Mouse (Mus musculus) MEL (cell line): ENCODE results near the gene Aaed1. TPM values are rescaled to one million over a fixed set of nuclear protein-coding genes. Genes with fewer than 3 reads are reported as not detected.

Experiments
- DNase-seq: peaks from one replicate; pipeline ENCODE4 v3.0.0; 2011; ENCODE audit warnings: low read depth, low spot score
- H3K27ac ChIP-seq: 2 replicates; pipeline ENCODE4 v1.5.1; 2012; ENCODE audit warnings: low read depth, mild to moderate bottlenecking, control low read depth, low read length, moderate library complexity; ENCODE audit not compliant: control insufficient read depth
- H3K27me3 ChIP-seq, 2 experiments: fragments of 150-350 bp in 1 of 2; sonication (generic) in 1 of 2; 2 replicates each; pipeline ENCODE4 v1.6.1; 2012; ENCODE audit warnings: low read length in 2 of 2, mild to moderate bottlenecking in 2 of 2, improper control_type of control experiment in 1 of 2, moderate library complexity in 1 of 2; ENCODE audit not compliant: insufficient read depth in 2 of 2, control insufficient read depth in 1 of 2
- H3K36me3 ChIP-seq, 2 experiments: 2 replicates each; pipeline ENCODE4 v1.6.1; 2012 to 2014; ENCODE audit warnings: low read length in 2 of 2, improper control_type of control experiment in 1 of 2, inconsistent platforms in 1 of 2, mild to moderate bottlenecking in 1 of 2; ENCODE audit not compliant: insufficient read depth in 2 of 2, control insufficient read depth in 1 of 2
- H3K4me1 ChIP-seq, 2 experiments: fragments of 150-350 bp in 1 of 2; sonication (generic) in 1 of 2; 2 replicates each; pipeline ENCODE4 v1.6.1; 2012; ENCODE audit warnings: low read length in 2 of 2, improper control_type of control experiment in 1 of 2, mild to moderate bottlenecking in 1 of 2; ENCODE audit not compliant: insufficient read depth in 2 of 2, control insufficient read depth in 1 of 2
- H3K4me3 ChIP-seq, 2 experiments: fragments of 150-350 bp in 1 of 2; sonication (generic) in 1 of 2; 2 replicates each; pipeline ENCODE4 v1.5.1; 2012; ENCODE audit warnings: low read depth in 2 of 2, low read length in 2 of 2, mild to moderate bottlenecking in 2 of 2, moderate library complexity in 2 of 2, control low read depth in 1 of 2, improper control_type of control experiment in 1 of 2; ENCODE audit not compliant: control insufficient read depth in 1 of 2, insufficient read depth in 1 of 2
- H3K79me2 ChIP-seq: 2 replicates; pipeline ENCODE4 v1.6.1; 2012; ENCODE audit warnings: mild to moderate bottlenecking, low read length, moderate library complexity; ENCODE audit not compliant: control insufficient read depth, poor library complexity, insufficient read depth
- H3K9ac ChIP-seq: 2 replicates; pipeline ENCODE4 v1.6.1; 2012; ENCODE audit warnings: low read depth, mild to moderate bottlenecking, control low read depth, low read length, moderate library complexity; ENCODE audit not compliant: control insufficient read depth, poor library complexity, severe bottlenecking
- H3K9me3 ChIP-seq: fragments of 150-350 bp; sonication (generic); replicated peaks from 2 replicates; pipeline ENCODE4 v1.6.1; 2012; ENCODE audit warnings: mild to moderate bottlenecking, low read length, improper control_type of control experiment, moderate library complexity; ENCODE audit not compliant: insufficient read depth
- BHLHE40 ChIP-seq: IDR thresholded peaks from 2 replicates; pipeline ENCODE4 v1.6.1; 2012; ENCODE audit warnings: low read depth, mild to moderate bottlenecking, inconsistent platforms, low read length, improper control_type of control experiment, borderline replicate concordance
- CTCF ChIP-seq, 3 experiments: IDR thresholded peaks in 2 of 3; conservative IDR thresholded peaks in 1 of 3; 2 replicates each; pipeline ENCODE4 v1.5.1; 2011 to 2012; ENCODE audit warnings: low read length in 3 of 3, low read depth in 2 of 3, mild to moderate bottlenecking in 2 of 3, improper control_type of control experiment in 1 of 3, inconsistent platforms in 1 of 3, mixed read lengths in 1 of 3, moderate library complexity in 1 of 3; ENCODE audit not compliant: control insufficient read depth in 1 of 3, insufficient read depth in 1 of 3, poor library complexity in 1 of 3, severe bottlenecking in 1 of 3
- E2F4 ChIP-seq: IDR thresholded peaks from 2 replicates; pipeline ENCODE4 v1.6.1; 2011; ENCODE audit warnings: low read depth, low read length, improper control_type of control experiment, borderline replicate concordance
- JUND ChIP-seq: IDR thresholded peaks from 2 replicates; pipeline ENCODE4 v1.6.1; 2011; ENCODE audit warnings: low read depth, mild to moderate bottlenecking, improper control_type of control experiment, low read length
- MAFK ChIP-seq: IDR thresholded peaks from 2 replicates; pipeline ENCODE4 v1.6.1; 2011; ENCODE audit warnings: low read depth, mild to moderate bottlenecking, low read length, improper control_type of control experiment, borderline replicate concordance
- MXI1 ChIP-seq: IDR thresholded peaks from 2 replicates; pipeline ENCODE4 v1.6.1; 2011; ENCODE audit warnings: mild to moderate bottlenecking, low read depth, low read length, improper control_type of control experiment
- NELFE ChIP-seq: IDR thresholded peaks from 2 replicates; pipeline ENCODE4 v1.6.1; 2011; ENCODE audit warnings: low read depth, low read length, improper control_type of control experiment
- RAD21 ChIP-seq: IDR thresholded peaks from 2 replicates; pipeline ENCODE4 v1.6.1; 2011; ENCODE audit warnings: mild to moderate bottlenecking, low read depth, low read length, improper control_type of control experiment
- SMC3 ChIP-seq: IDR thresholded peaks from 2 replicates; pipeline ENCODE4 v1.6.1; 2011; ENCODE audit warnings: low read depth, low read length, improper control_type of control experiment
- TAL1 ChIP-seq: IDR thresholded peaks from 2 replicates; pipeline ENCODE4 v1.6.1; 2012; ENCODE audit warnings: mild to moderate bottlenecking, inconsistent platforms, low read length, moderate library complexity, mixed read lengths
- TBP ChIP-seq: IDR thresholded peaks from 2 replicates; pipeline ENCODE4 v1.8.0; 2011; ENCODE audit warnings: low read depth, low read length, improper control_type of control experiment
- UBTF ChIP-seq: IDR thresholded peaks from 2 replicates; pipeline ENCODE4 v1.6.1; 2012; ENCODE audit warnings: low read depth, mild to moderate bottlenecking, inconsistent platforms, low read length, improper control_type of control experiment, moderate library complexity, borderline replicate concordance; ENCODE audit not compliant: insufficient read depth
- USF2 ChIP-seq, 2 experiments: IDR thresholded peaks; 2 replicates each; pipeline ENCODE4 v1.6.1; 2011 to 2012; ENCODE audit warnings: improper control_type of control experiment in 2 of 2, low read length in 2 of 2, borderline replicate concordance in 1 of 2, inconsistent platforms in 1 of 2, low read depth in 1 of 2, mild to moderate bottlenecking in 1 of 2; ENCODE audit not compliant: insufficient read depth in 1 of 2
- ZC3H11A ChIP-seq: IDR thresholded peaks from 2 replicates; pipeline ENCODE4 v1.6.1; 2012; ENCODE audit warnings: low read depth, mild to moderate bottlenecking, inconsistent platforms, low read length, improper control_type of control experiment
- ZKSCAN1 ChIP-seq: IDR thresholded peaks from 2 replicates; pipeline ENCODE4 v1.6.1; 2012; ENCODE audit warnings: low read depth, mild to moderate bottlenecking, inconsistent platforms, low read length, improper control_type of control experiment, moderate library complexity
- ZNF384 ChIP-seq: IDR thresholded peaks from 2 replicates; pipeline ENCODE4 v1.6.1; 2012; ENCODE audit warnings: low read depth, mild to moderate bottlenecking, inconsistent platforms, low read length, improper control_type of control experiment
- polyA plus RNA-seq, 2 experiments: library from polyadenylated mRNA; stranded (reverse) in 1 of 2; unstranded in 1 of 2; fragments of >175 nt in 1 of 2; fragments of >200 nt in 1 of 2; gene quantifications; 2 replicates each; pipeline versions ENCODE4 v1.2.1 to v1.2.4; 2012; ENCODE audit warnings: low replicate concordance in 2 of 2, low read depth in 1 of 2; ENCODE audit not compliant: insufficient read length in 2 of 2, insufficient read depth in 1 of 2, missing spikeins in 1 of 2
- total RNA-seq: library from RNA; depleted of rRNA; stranded (reverse); fragments of 300-350 nt; gene quantifications from 2 replicates; pipeline ENCODE4 v1.2.3, GENCODE M21; 2012

Gene Aaed1
- total and polyA plus RNA-seq, 3 experiments: 4.2 to 190 (median 13.5) TPM

DNA sequence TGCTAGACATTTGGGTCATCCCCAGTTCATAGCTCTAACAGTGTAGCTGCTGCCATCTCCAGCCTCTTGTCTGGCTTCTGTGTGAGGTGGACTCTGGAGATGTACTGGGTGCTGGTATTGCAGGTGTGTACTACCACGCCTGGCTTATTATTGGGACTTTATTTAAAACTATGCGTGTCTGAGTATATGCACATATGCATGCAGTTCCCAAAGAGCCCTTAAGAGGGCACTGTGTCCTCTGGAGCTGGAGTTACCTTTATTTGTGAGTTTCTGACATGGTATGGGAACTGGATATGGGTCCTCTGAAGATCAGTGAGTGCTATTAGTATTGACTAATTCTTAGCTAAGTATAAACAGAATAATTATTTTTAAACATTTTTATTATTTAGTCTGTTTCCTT lies 27.8 kb downstream of the Aaed1 start:
- no peaks in the 10 kb centered on the region for H3K27me3 ChIP-seq
- TF ChIP-seq RAD21: no peak
- no peak for TF ChIP-seq TAL1
- TF ChIP-seq MXI1: no peak
- peak in 2 of 3 experiments; percentile 45 to 53; a peak in 4 of 6 replicates for TF ChIP-seq CTCF (IDR thresholded peaks at IDR 0.05 in 2 of 3, conservative IDR thresholded peaks at IDR 0.05 in 1 of 3; ENCODE audit: control insufficient read depth in 1 of 3, insufficient read depth in 1 of 3, low read depth in 2 of 3, low read length in 3 of 3, poor library complexity in 1 of 3, severe bottlenecking in 1 of 3)
- no peak for TF ChIP-seq TBP
- no peak for TF ChIP-seq E2F4
- TF ChIP-seq USF2 (IDR thresholded peaks at IDR 0.05; ENCODE audit: borderline replicate concordance in 1 of 2, insufficient read depth in 1 of 2, low read depth in 1 of 2, low read length in 2 of 2): no peak
- TF ChIP-seq MAFK: no peak
- H3K79me2 ChIP-seq: no peaks in the 10 kb centered on the region
- no peak overlapping the region for H3K4me3 ChIP-seq
- no peaks in the 10 kb centered on the region for H3K9me3 ChIP-seq
- H3K27ac ChIP-seq: no peak overlapping the region
- H3K36me3 ChIP-seq: peaks cover 0 to 9% of the 10 kb centered on the region in 2 experiments; a peak in 2 of 4 replicates
- H3K4me1 ChIP-seq: peaks cover 0 to 4% of the 10 kb centered on the region in 2 experiments; a peak in 2 of 4 replicates
- H3K9ac ChIP-seq: no peak overlapping the region
- DNase-seq: peak; percentile 36

GRCm38 (mm10) chr13:64280940-64281339 lies 31.6 kb downstream of the Aaed1 start:
- Histone ChIP-seq H3K4me1 (peaks cover 0 to 6% of the 10 kb centered on the region in 2 experiments; a peak in 3 of 4 replicates), H3K27ac (no peak overlapping the region), H3K9me3 (no peaks in the 10 kb centered on the region), H3K27me3 (no peaks in the 10 kb centered on the region), H3K9ac (no peak overlapping the region), H3K4me3 (no peak overlapping the region), H3K36me3 (peaks cover 0 to 9% of the 10 kb centered on the region in 2 experiments; a peak in 2 of 4 replicates), H3K79me2 (no peaks in the 10 kb centered on the region)
- DNase-seq: no peak
- TF ChIP-seq SMC3 (no peak), UBTF (no peak), RAD21 (no peak), ZC3H11A (no peak), ZKSCAN1 (no peak), MAFK (no peak), ZNF384 (no peak), E2F4 (no peak), BHLHE40 (no peak), NELFE (no peak), JUND (no peak)
